Mouse (Mus musculus) lung, embryonic 14.5 days (tissue): ENCODE measurements around the gene Tigd2. TPM values are rescaled to one million over a fixed set of nuclear protein-coding genes. Genes with fewer than 3 reads are reported as not detected.
A peak's percentile ranks its signal among the peaks of the same experiment; 100 is the strongest.
"Not testable (repeated sequence)": the region's sequence is repeated elsewhere in the genome, so short reads cannot be mapped to it uniquely, and the experiment has no call there.

Experiments used
- ATAC-seq: fragments of 200-750 bp; cut with Nextera tagmentation; 2 replicates; pipeline ENCODE4 v1.8.0; 2017; ENCODE audit warnings: mild to moderate bottlenecking, moderate TSS enrichment, moderate library complexity; ENCODE audit not compliant: insufficient read depth
- DNase-seq: peaks from one replicate; pipeline ENCODE4 v3.0.0-alpha.2; 2015
- H3K27ac ChIP-seq: fragments of 300-500 bp; sonication (generic); 2 replicates; pipeline ENCODE4 v1.5.1; 2014; ENCODE audit warnings: low read depth, mild to moderate bottlenecking, moderate library complexity
- H3K27me3 ChIP-seq: fragments of 300-500 bp; sonication (generic); 2 replicates; pipeline ENCODE4 v1.6.1; 2014; ENCODE audit warnings: low read length, control low read depth; ENCODE audit not compliant: insufficient read depth
- H3K36me3 ChIP-seq: fragments of 300-500 bp; sonication (generic); 2 replicates; pipeline ENCODE4 v1.6.1; 2014; ENCODE audit warnings: control low read depth; ENCODE audit not compliant: insufficient read depth
- H3K4me1 ChIP-seq: fragments of 300-500 bp; sonication (generic); 2 replicates; pipeline ENCODE4 v1.6.1; 2014; ENCODE audit warnings: antibody characterized with exemption, control low read depth; ENCODE audit not compliant: insufficient read depth
- H3K4me2 ChIP-seq: fragments of 300-500 bp; sonication (generic); 2 replicates; pipeline ENCODE4 v1.6.1; 2014; ENCODE audit warnings: mild to moderate bottlenecking
- H3K4me3 ChIP-seq: fragments of 300-500 bp; sonication (generic); 2 replicates; pipeline ENCODE4 v1.5.1; 2014; ENCODE audit warnings: low read depth, low read length
- H3K9ac ChIP-seq: fragments of 300-500 bp; sonication (generic); 2 replicates; pipeline ENCODE4 v1.6.1; 2014
- H3K9me3 ChIP-seq: fragments of 300-500 bp; sonication (generic); 2 replicates; pipeline ENCODE4 v1.6.1; 2016; ENCODE audit warnings: low read depth, low read length, control low read depth
- CTCF ChIP-seq: IDR thresholded peaks from 2 replicates; pipeline ENCODE4 v1.5.1; 2016; ENCODE audit warnings: antibody characterized with exemption, low read depth
- WGBS: fragments of 180-500 bp; shearing (Covaris S2); extraction: QIAGEN DNeasy Blood & Tissue Kit; methylation state at CpG from one replicate; pipeline ENCODE4 v1.1.7; 2014; 5-methylcytosine and 5-hydroxymethylcytosine counted together
- polyA plus RNA-seq: library from polyadenylated mRNA; unstranded; fragments of >200 nt; fragmentation: Nextera tagmentation; extraction: Ambion mirVana; gene quantifications from 2 replicates; pipeline ENCODE4 v1.2.1, GENCODE M21; 2014

The Tigd2 gene
- polyA plus RNA-seq, 1 experiment from 2014 or later: 9.4 TPM

GRCm38 (mm10) chr6:59178051-59178450, 30.6 kb upstream of the Tigd2 start:
- H3K36me3 ChIP-seq: no peaks in the 10 kb centered on the region
- TF ChIP-seq CTCF: no peak
- no peak overlapping the region for H3K27ac ChIP-seq
- no peak overlapping the region for H3K4me2 ChIP-seq
- no peaks in the 10 kb centered on the region for H3K27me3 ChIP-seq
- H3K4me1 ChIP-seq: no peaks in the 10 kb centered on the region
- no peak for ATAC-seq
- DNase-seq: no peak
- WGBS: 83% methylated on average over 3 of the region's 3 CpGs
- no peak overlapping the region for H3K4me3 ChIP-seq
- no peak overlapping the region for H3K9ac ChIP-seq
- no peaks in the 10 kb centered on the region for H3K9me3 ChIP-seq

GRCm38 (mm10) chr6:59180376-59180996, 28.2 kb upstream of the Tigd2 start:
- peak; percentile 91 for DNase-seq
- H3K4me1 ChIP-seq: no peaks in the 10 kb centered on the region
- no peak overlapping the region for H3K4me3 ChIP-seq
- no peak overlapping the region for H3K4me2 ChIP-seq
- H3K9me3 ChIP-seq: no peaks in the 10 kb centered on the region
- H3K36me3 ChIP-seq: no peaks in the 10 kb centered on the region
- no peaks in the 10 kb centered on the region for H3K27me3 ChIP-seq
- WGBS: 32% methylated on average over 7 of the region's 7 CpGs
- TF ChIP-seq CTCF: peak; percentile 83
- H3K27ac ChIP-seq: no peak overlapping the region
- ATAC-seq: peak; percentile 85
- H3K9ac ChIP-seq: no peak overlapping the region

GRCm38 (mm10) chr6:59185010-59185699, 23.5 kb upstream of the Tigd2 start:
- peak; percentile 19 for DNase-seq
- Histone ChIP-seq H3K9me3 (no peaks in the 10 kb centered on the region), H3K4me2 (no peak overlapping the region), H3K27ac (no peak overlapping the region), H3K36me3 (no peaks in the 10 kb centered on the region), H3K9ac (no peak overlapping the region), H3K27me3 (no peaks in the 10 kb centered on the region), H3K4me3 (no peak overlapping the region), H3K4me1 (no peaks in the 10 kb centered on the region)
- 53% methylated on average over 13 of the region's 13 CpGs for WGBS
- ATAC-seq: no peak
- TF ChIP-seq CTCF: no peak

GRCm38 (mm10) chr6:59190006-59190405, 18.7 kb upstream of the Tigd2 start:
- no peak overlapping the region for H3K27ac ChIP-seq
- DNase-seq (no peak), ATAC-seq (no peak)
- H3K4me1 ChIP-seq: no peaks in the 10 kb centered on the region
- H3K4me3 ChIP-seq: no peak overlapping the region
- no peaks in the 10 kb centered on the region for H3K27me3 ChIP-seq
- H3K4me2 ChIP-seq: no peak overlapping the region
- TF ChIP-seq CTCF: no peak
- H3K9ac ChIP-seq: no peak overlapping the region
- H3K9me3 ChIP-seq: no peaks in the 10 kb centered on the region
- WGBS: 67% methylated on average over 1 of the region's 1 CpGs
- H3K36me3 ChIP-seq: no peaks in the 10 kb centered on the region

- not testable (repeated sequence) for H3K27ac ChIP-seq, H3K9me3 ChIP-seq, H3K4me3 ChIP-seq, H3K9ac ChIP-seq, H3K4me2 ChIP-seq, H3K4me1 ChIP-seq, ATAC-seq, DNase-seq, H3K36me3 ChIP-seq, H3K27me3 ChIP-seq
- WGBS: 70% methylated on average over 3 of the region's 3 CpGs
Observed at GRCm38 (mm10) chr6:59194518-59194917, 14.2 kb upstream of the Tigd2 start.

- Histone ChIP-seq H3K27me3 (no peaks in the 10 kb centered on the region), H3K9ac (no peak overlapping the region), H3K27ac (no peak overlapping the region), H3K4me1 (no peaks in the 10 kb centered on the region), H3K36me3 (no peaks in the 10 kb centered on the region), H3K4me2 (no peak overlapping the region), H3K4me3 (no peak overlapping the region), H3K9me3 (no peaks in the 10 kb centered on the region)
- DNase-seq (no peak), ATAC-seq (no peak)
- WGBS: 43% methylated on average over 2 of the region's 2 CpGs
- no peak for TF ChIP-seq CTCF
Observed at GRCm38 (mm10) chr6:59195849-59196635, 12.6 kb upstream of the Tigd2 start.

GRCm38 (mm10) chr6:59196746-59197145, 11.9 kb upstream of the Tigd2 start:
- Histone ChIP-seq H3K27me3 (no peaks in the 10 kb centered on the region), H3K9me3 (no peaks in the 10 kb centered on the region), H3K4me1 (no peaks in the 10 kb centered on the region), H3K27ac (no peak overlapping the region), H3K9ac (no peak overlapping the region), H3K4me2 (no peak overlapping the region), H3K36me3 (no peaks in the 10 kb centered on the region), H3K4me3 (no peak overlapping the region)
- no peak for DNase-seq
- no peak for ATAC-seq
- no peak for TF ChIP-seq CTCF
